Mouse (Mus musculus): ENCODE results near the gene Ttc9.

DNA sequence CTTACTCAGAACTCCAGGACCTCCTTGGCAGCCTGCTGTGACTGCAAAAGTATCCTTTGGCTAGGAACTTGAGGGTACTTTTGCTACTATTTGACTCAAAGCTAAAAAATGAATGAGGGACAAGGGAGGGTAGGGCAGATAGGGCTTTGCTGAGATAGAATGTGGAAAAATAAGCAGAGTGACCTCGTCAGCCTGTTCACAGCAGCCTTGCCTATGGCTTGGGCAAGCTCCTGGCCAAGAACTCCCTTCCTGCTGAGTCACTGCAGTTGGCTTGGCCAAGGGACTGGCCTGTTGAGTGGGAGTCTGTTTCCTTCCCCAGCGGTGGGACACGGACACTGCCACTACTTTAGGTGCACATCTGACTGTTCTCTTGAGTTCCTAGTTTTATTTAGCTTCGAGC lies 57.5 kb downstream of the Ttc9 start:
- TF ChIP-seq CTCF (IDR thresholded peaks at IDR 0.05; ENCODE audit: low read depth, low read length) (no peak), POLR2A (IDR thresholded peaks at IDR 0.05; ENCODE audit: borderline replicate concordance, low read depth, low read length) (no peak)
